Mouse (Mus musculus) cerebellum, postnatal 36 days (tissue): Measurements from ENCODE around the gene Rars.
"Not testable (repeated sequence)": the region's sequence is repeated elsewhere in the genome, so short reads cannot be mapped to it uniquely, and the experiment has no call there.

Source experiments
- DNase-seq, 2 experiments: peaks; one replicate each; pipeline ENCODE4 v3.0.0; 2021 to 2022; ENCODE audit warnings: mixed read lengths in 2 of 2

Gene Rars

GRCm38 (mm10) chr11:35834022-35834760 lies at the start of gene Rars:
Rars (minus strand) TSS chr11:35834506.
- DNase-seq, result peak; percentile 94 to 96

- no peak for DNase-seq
Observed at GRCm38 (mm10) chr11:35882777-35883176, 48.5 kb upstream of the Rars start.

GRCm38 (mm10) chr11:35878559-35878897 lies 44.2 kb upstream of the Rars start:
- DNase-seq, result no peak

GRCm38 (mm10) chr11:35877651-35878558 lies 43.6 kb upstream of the Rars start:
- no peak for DNase-seq

GRCm38 (mm10) chr11:35873624-35874244 lies 39.4 kb upstream of the Rars start:
- no peak for DNase-seq

- no peak for DNase-seq
Observed at GRCm38 (mm10) chr11:35870961-35871360, 36.7 kb upstream of the Rars start.

GRCm38 (mm10) chr11:35866140-35866539 lies 31.8 kb upstream of the Rars start:
- no peak for DNase-seq

GRCm38 (mm10) chr11:35864981-35865604 lies 30.8 kb upstream of the Rars start:
- DNase-seq, result no peak

- DNase-seq, result no peak
Observed at GRCm38 (mm10) chr11:35863653-35864052, 29.3 kb upstream of the Rars start.

- no peak for DNase-seq
Observed at GRCm38 (mm10) chr11:35857395-35858067, 23.2 kb upstream of the Rars start.

- no peak for DNase-seq
Observed at GRCm38 (mm10) chr11:35856359-35857040, 22.2 kb upstream of the Rars start.

- no peak for DNase-seq
Observed at GRCm38 (mm10) chr11:35855567-35855966, 21.3 kb upstream of the Rars start.

GRCm38 (mm10) chr11:35854941-35855340 lies 20.6 kb upstream of the Rars start:
- DNase-seq, result no peak

- DNase-seq, result no peak
Observed at GRCm38 (mm10) chr11:35853651-35854050, 19.3 kb upstream of the Rars start.

GRCm38 (mm10) chr11:35852731-35853130 lies 18.4 kb upstream of the Rars start:
- peak in 1 of 2 experiments; percentile 17 for DNase-seq

- no peak for DNase-seq
Observed at GRCm38 (mm10) chr11:35844299-35844698, 10.0 kb upstream of the Rars start.

GRCm38 (mm10) chr11:35842560-35842959 lies 8.3 kb upstream of the Rars start:
- DNase-seq, result not testable (repeated sequence)

- no peak for DNase-seq
Observed at GRCm38 (mm10) chr11:35841738-35842325, 7.5 kb upstream of the Rars start.

GRCm38 (mm10) chr11:35840806-35841205 lies 6.5 kb upstream of the Rars start:
- not testable (repeated sequence) for DNase-seq

- no peak for DNase-seq
Observed at GRCm38 (mm10) chr11:35840282-35840681, 6.0 kb upstream of the Rars start.
